Mouse (Mus musculus) lung, adult 2 months (tissue): ENCODE results near the gene Pdgfb.

Experiments
- CTCF ChIP-seq: fragments of 200-500 bp; IDR thresholded peaks from 2 replicates; pipeline ENCODE4 v1.5.1; 2011; ENCODE audit warnings: mild to moderate bottlenecking, low read length, control low read depth; ENCODE audit not compliant: insufficient read depth
- POLR2A ChIP-seq: fragments of 200-500 bp; IDR thresholded peaks from 2 replicates; pipeline ENCODE4 v1.6.1; 2011; ENCODE audit warnings: low read depth, mild to moderate bottlenecking, control low read depth, low read length, borderline replicate concordance; ENCODE audit errors: extremely low read depth

GRCm38 (mm10) chr15:80020516-80020915, 5.7 kb upstream of the Pdgfb start:
- TF ChIP-seq CTCF (no peak), POLR2A (no peak)
